Mouse (Mus musculus): ENCODE data around the gene Plscr3.

Plscr3 gene

GRCm38 (mm10) chr11:69865561-69865960 is 19.4 kb downstream of the Plscr3 start:
- 75% methylated on average over 9 of the region's 9 CpGs for WGBS

GRCm38 (mm10) chr11:69867335-69867734 is 21.2 kb downstream of the Plscr3 start:
- 76% methylated on average over 9 of the region's 9 CpGs for WGBS

- WGBS = 96% methylated on average over 2 of the region's 2 CpGs
Measured at GRCm38 (mm10) chr11:69870289-69871069, 24.3 kb downstream of the Plscr3 start.

GRCm38 (mm10) chr11:69871822-69872221 is 25.6 kb downstream of the Plscr3 start:
- 89% methylated on average over 7 of the region's 7 CpGs for WGBS

- WGBS = 72% methylated on average over 4 of the region's 4 CpGs
Measured at GRCm38 (mm10) chr11:69872451-69872850, 26.3 kb downstream of the Plscr3 start.

- WGBS = 49% methylated on average over 7 of the region's 7 CpGs
Measured at GRCm38 (mm10) chr11:69876186-69876585, 30.0 kb downstream of the Plscr3 start.

GRCm38 (mm10) chr11:69876867-69877266 is 30.7 kb downstream of the Plscr3 start:
- WGBS = 6% methylated on average over 12 of the region's 12 CpGs

GRCm38 (mm10) chr11:69877878-69878277 is 31.7 kb downstream of the Plscr3 start, which contains the start of gene Tmem95:
Tmem95 (minus strand) TSS chr11:69878018.
- whole genome bisulfite sequencing = 80% methylated on average over 11 of the region's 11 CpGs

- WGBS = 83% methylated on average over 3 of the region's 3 CpGs
Measured at GRCm38 (mm10) chr11:69878399-69878798, 32.2 kb downstream of the Plscr3 start.

- 89% methylated on average over 6 of the region's 6 CpGs for WGBS
Measured at GRCm38 (mm10) chr11:69878952-69879351, 32.8 kb downstream of the Plscr3 start.

GRCm38 (mm10) chr11:69879711-69880110 is 33.5 kb downstream of the Plscr3 start:
- WGBS = 67% methylated on average over 15 of the region's 15 CpGs

GRCm38 (mm10) chr11:69880506-69880852 is 34.3 kb downstream of the Plscr3 start:
- 2% methylated on average over 18 of the region's 18 CpGs for WGBS

- WGBS = under 1% methylated on average over 46 of the region's 46 CpGs
Measured at GRCm38 (mm10) chr11:69880853-69881603, 34.9 kb downstream of the Plscr3 start, which contains the start of gene Kctd11. Kctd11 (minus strand) TSS chr11:69881406.

- 65% methylated on average over 21 of the region's 21 CpGs for WGBS
Measured at GRCm38 (mm10) chr11:69881787-69882670, 35.9 kb downstream of the Plscr3 start.

GRCm38 (mm10) chr11:69883066-69883465 is 36.9 kb downstream of the Plscr3 start:
- 70% methylated on average over 4 of the region's 4 CpGs for WGBS

- 88% methylated on average over 8 of the region's 8 CpGs for WGBS
Measured at GRCm38 (mm10) chr11:69883527-69884151, 37.5 kb downstream of the Plscr3 start.

- 79% methylated on average over 9 of the region's 9 CpGs for WGBS
Measured at GRCm38 (mm10) chr11:69884240-69884639, 38.1 kb downstream of the Plscr3 start.

GRCm38 (mm10) chr11:69884663-69885062 is 38.5 kb downstream of the Plscr3 start:
- WGBS = 84% methylated on average over 8 of the region's 8 CpGs

- 68% methylated on average over 8 of the region's 8 CpGs for WGBS
Measured at GRCm38 (mm10) chr11:69886907-69887635, 40.9 kb downstream of the Plscr3 start.

GRCm38 (mm10) chr11:69891482-69891881 is 45.3 kb downstream of the Plscr3 start:
- 54% methylated on average over 4 of the region's 4 CpGs for WGBS

- WGBS = 75% methylated on average over 5 of the region's 5 CpGs
Measured at GRCm38 (mm10) chr11:69894671-69895070, 48.5 kb downstream of the Plscr3 start.
